Mouse (Mus musculus): ENCODE measurements around the gene Nfe2l2. TPM values are rescaled to one million over a fixed set of nuclear protein-coding genes. Genes with fewer than 3 reads are reported as not detected.
A peak's percentile ranks its signal among the peaks of the same experiment; 100 is the strongest.
"Not testable (repeated sequence)": the region's sequence is repeated elsewhere in the genome, so short reads cannot be mapped to it uniquely, and the experiment has no call there.

Nfe2l2 gene
- polyA plus RNA-seq, 1 experiment: 130 TPM

DNA sequence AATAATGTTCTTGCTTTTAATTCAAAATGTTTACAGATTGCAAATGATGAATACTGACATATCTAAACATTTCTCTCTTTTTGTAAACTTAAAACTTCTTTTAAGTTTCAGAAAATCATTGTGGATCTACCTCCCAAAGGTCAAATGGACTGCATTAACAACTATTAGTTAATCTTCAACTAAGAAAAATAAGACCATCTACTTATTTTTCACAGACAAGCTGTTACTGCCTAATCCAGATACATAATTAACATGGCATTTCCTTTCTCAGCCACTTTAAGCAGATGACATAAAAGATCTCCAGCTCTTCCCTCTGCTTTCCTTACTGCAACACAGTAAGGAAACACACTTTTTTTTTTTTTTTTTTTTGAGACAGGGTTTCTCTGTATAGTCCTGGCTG, 67.1 kb downstream of the Nfe2l2 start:
- H3K4me1 ChIP-seq (ENCODE audit: control insufficient read depth, insufficient read depth, low read length): no peaks in the 10 kb centered on the region
- no peak overlapping the region for H3K27ac ChIP-seq (ENCODE audit: insufficient read depth, low read length)
- TF ChIP-seq POLR2A (IDR thresholded peaks at IDR 0.05; ENCODE audit: low read depth, low read length) (no peak), CTCF (IDR thresholded peaks at IDR 0.05; ENCODE audit: borderline replicate concordance, insufficient read depth, low read length) (no peak)
- H3K4me3 ChIP-seq (ENCODE audit: insufficient read depth, low read length): no peak overlapping the region

DNA sequence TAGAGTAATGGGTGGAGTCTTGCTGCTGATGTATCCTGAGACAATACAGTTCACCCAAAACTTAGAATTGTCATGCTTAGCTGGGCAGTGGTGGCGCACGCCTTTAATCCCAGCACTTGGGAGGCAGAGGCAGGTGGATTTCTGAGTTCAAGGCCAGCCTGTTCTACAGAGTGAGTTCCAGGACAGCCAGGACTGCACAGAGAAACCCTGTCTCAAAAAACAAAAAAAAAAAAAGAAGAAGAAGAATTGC, 67.5 kb downstream of the Nfe2l2 start:
- not testable (repeated sequence) for H3K4me3 ChIP-seq (ENCODE audit: insufficient read depth, low read length); H3K4me1 ChIP-seq (ENCODE audit: control insufficient read depth, insufficient read depth, low read length); H3K27ac ChIP-seq (ENCODE audit: insufficient read depth, low read length)

DNA sequence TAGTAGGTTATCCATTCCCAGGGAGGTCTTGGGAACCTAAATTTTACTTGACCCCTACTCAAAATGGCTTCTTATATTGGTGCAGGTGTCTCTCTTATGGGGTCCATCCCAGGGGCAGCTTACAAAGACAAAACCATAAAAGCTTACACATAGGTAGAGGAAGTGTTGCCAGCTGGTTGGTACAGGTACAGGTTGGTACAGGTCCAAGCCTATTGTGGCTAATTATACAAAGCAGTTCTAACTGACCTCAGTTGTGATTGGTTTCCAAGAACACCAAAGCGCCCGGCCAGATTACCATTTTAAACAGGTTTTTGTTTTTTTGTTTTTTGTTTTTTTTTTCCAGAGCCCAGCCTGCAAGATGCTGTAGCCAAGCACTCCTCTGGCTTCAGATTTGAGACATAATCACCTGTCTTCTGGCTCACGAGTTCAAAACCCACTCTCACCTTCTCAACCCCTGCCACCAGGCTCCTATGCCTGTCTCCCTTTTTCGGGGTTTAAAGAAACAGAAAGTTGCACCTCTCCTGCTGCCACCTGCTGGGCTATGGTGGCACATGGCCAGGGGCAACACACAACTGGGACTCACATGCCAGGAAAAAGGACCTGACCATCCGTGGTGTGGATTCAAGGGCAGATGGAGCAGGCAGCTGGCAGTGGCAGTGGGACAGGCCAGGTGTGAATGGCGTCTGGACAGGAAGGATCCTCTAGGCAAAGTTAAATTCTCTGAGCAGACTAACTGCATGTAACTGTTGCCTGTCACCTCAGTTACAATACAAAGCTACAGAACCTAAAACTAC, 68.0 kb downstream of the Nfe2l2 start:
- TF ChIP-seq CTCF (IDR thresholded peaks at IDR 0.05; ENCODE audit: borderline replicate concordance, insufficient read depth, low read length): no peak
- H3K27ac ChIP-seq (ENCODE audit: insufficient read depth, low read length): no peak overlapping the region

DNA sequence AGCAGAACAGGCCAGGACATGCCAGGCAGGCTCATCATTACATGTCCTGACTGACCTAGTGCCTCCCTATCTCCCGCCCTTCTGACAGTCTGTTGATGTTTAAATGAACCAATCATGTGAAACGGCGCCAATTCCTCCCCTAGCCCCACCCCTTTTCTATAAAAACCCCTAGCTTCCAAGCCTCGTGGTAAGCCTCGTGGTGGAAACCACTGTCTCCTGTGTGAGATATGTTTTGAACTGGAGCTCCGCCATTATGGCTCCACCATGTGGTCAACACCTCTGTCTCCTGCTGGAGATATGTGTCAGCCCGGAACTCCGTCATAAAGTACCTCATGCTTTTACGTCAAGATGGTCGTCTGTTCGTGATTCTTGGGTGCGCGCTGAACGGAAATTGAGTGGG, 70.0 kb downstream of the Nfe2l2 start:
- H3K4me3 ChIP-seq (ENCODE audit: insufficient read depth, low read length); H3K27ac ChIP-seq (ENCODE audit: insufficient read depth, low read length); H3K4me1 ChIP-seq (ENCODE audit: control insufficient read depth, insufficient read depth, low read length): not testable (repeated sequence)

More for the DNA sequence above, 68.0 kb downstream of the Nfe2l2 start:
- Histone ChIP-seq H3K4me3 (ENCODE audit: insufficient read depth, low read length) (no peak overlapping the region), H3K4me1 (ENCODE audit: control insufficient read depth, insufficient read depth, low read length) (0 out of 2 replicates have a peak, but pooled peaks cover 2% of the 10 kb centered on the region)

DNA sequence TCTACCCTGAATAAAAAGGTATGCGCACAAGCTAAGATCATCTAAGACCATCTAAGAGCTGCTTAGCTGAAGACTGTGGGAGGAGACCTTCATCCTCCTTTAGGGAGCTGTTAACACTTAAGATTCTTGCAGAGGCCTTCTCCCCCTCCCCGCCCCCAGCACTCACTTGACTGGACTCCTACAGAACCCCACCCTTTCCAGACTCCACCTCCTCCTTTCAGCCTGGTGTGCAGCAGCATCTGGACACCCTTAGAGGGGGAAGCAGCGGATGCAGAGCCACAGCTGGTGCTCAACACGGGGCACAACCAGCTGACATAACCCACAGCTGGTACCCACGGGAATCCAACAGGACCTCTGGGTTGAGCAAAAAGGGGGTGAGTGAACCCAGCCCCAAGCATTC, 70.7 kb downstream of the Nfe2l2 start:
- Histone ChIP-seq H3K4me3 (ENCODE audit: insufficient read depth, low read length) (no peak overlapping the region), H3K27ac (ENCODE audit: insufficient read depth, low read length) (no peak overlapping the region), H3K4me1 (ENCODE audit: control insufficient read depth, insufficient read depth, low read length) (0 out of 2 replicates have a peak, but pooled peaks cover 2% of the 10 kb centered on the region)
- TF ChIP-seq POLR2A (IDR thresholded peaks at IDR 0.05; ENCODE audit: low read depth, low read length) (no peak), CTCF (IDR thresholded peaks at IDR 0.05; ENCODE audit: borderline replicate concordance, insufficient read depth, low read length) (no peak)

DNA sequence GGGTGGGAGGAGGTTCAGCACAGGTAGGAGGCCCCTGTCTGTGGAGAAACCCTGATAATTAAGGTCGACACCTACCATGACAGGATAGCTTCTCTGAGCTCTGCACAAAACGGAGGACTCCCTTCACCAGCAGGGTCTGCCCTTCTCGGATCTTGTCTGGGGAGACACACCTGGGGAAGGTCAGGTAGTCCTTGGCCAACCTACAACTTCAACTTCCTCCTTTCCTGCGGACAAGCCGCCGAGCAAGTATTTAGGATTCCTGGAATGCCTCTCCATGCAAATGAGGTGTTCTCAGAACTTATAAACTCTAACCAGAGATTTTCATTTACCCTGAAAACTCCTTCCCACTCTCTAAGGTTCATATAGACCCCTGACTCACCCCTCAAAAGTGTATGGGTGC, 71.1 kb downstream of the Nfe2l2 start:
- H3K27ac ChIP-seq (ENCODE audit: insufficient read depth, low read length): no peak overlapping the region
- no peak overlapping the region for H3K4me3 ChIP-seq (ENCODE audit: insufficient read depth, low read length)
- 0 out of 2 replicates have a peak, but pooled peaks cover 2% of the 10 kb centered on the region for H3K4me1 ChIP-seq (ENCODE audit: control insufficient read depth, insufficient read depth, low read length)
- TF ChIP-seq POLR2A (IDR thresholded peaks at IDR 0.05; ENCODE audit: low read depth, low read length) (no peak), CTCF (IDR thresholded peaks at IDR 0.05; ENCODE audit: borderline replicate concordance, insufficient read depth, low read length) (no peak)

DNA sequence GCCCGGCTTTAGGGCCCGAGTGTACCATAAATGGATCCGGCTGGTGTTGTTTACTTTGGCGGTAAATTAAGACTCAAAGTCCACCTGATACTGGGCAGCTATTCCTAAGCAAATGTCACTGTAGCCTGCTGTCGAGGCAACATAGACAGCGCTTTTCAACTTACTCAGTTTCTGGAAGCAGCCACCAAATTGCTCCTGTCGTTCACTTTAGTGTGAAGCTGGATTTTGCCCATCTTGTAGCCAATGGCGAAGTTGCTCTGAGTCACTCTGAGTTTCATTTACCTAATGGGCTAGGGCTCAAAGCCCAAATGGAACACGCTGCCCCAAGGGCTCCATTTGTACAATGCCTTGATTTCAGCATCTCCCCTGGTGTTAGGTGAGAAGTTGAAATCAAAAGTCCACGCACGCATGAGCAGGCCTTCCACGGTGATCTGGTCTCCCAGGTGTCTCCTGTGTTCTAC, 71.7 kb downstream of the Nfe2l2 start:
- no peak for TF ChIP-seq CTCF (IDR thresholded peaks at IDR 0.05; ENCODE audit: borderline replicate concordance, insufficient read depth, low read length)
- TF ChIP-seq POLR2A (IDR thresholded peaks at IDR 0.05; ENCODE audit: low read depth, low read length): no peak
- Histone ChIP-seq H3K27ac (ENCODE audit: insufficient read depth, low read length) (no peak overlapping the region), H3K4me3 (ENCODE audit: insufficient read depth, low read length) (no peak overlapping the region), H3K4me1 (ENCODE audit: control insufficient read depth, insufficient read depth, low read length) (0 out of 2 replicates have a peak, but pooled peaks cover 2% of the 10 kb centered on the region)

DNA sequence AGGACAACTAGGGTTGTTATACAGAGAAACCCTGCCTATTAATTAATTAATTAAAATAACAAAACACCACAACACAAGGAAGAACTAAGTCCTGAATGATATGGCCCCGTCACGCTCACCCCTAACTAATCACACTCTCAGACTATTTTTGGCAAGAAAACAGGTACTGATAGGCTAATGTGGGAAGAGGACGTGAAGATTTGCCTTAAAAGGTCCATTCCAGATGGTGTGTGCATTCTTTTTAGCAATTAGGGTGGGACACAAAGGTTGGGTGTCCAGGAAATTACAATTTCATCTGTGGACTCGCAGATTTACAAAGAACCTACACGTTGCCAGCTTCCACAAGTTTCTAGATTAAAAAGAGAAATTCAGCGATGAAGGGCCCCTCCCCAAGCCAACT, 72.4 kb downstream of the Nfe2l2 start:
- TF ChIP-seq POLR2A (IDR thresholded peaks at IDR 0.05; ENCODE audit: low read depth, low read length) (no peak), CTCF (IDR thresholded peaks at IDR 0.05; ENCODE audit: borderline replicate concordance, insufficient read depth, low read length) (no peak)
- Histone ChIP-seq H3K4me3 (ENCODE audit: insufficient read depth, low read length) (no peak overlapping the region), H3K4me1 (ENCODE audit: control insufficient read depth, insufficient read depth, low read length) (0 out of 2 replicates have a peak, but pooled peaks cover 2% of the 10 kb centered on the region), H3K27ac (ENCODE audit: insufficient read depth, low read length) (no peak overlapping the region)

DNA sequence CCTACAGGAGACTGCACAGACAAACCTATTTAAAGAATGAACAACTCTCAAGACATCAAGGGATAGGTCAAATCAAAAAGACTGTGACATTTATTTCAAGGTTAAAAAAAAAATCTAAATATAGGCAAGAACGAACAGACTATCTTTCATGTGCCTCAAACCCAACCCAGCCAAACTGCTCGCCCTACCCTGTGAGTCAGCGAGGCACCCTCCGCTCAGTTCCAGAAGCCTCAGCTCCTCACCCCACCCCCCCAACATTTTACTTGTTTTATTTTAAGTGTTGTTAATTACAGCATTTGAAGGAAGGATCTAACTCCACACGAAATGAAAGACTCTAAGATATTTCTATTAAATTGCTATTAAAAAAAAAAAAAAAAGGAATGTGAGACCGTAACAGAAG, 73.0 kb downstream of the Nfe2l2 start:
- no peak overlapping the region for H3K4me3 ChIP-seq (ENCODE audit: insufficient read depth, low read length)
- H3K27ac ChIP-seq (ENCODE audit: insufficient read depth, low read length): peak overlapping the region; percentile 75
- 0 out of 2 replicates have a peak, but pooled peaks cover 2% of the 10 kb centered on the region for H3K4me1 ChIP-seq (ENCODE audit: control insufficient read depth, insufficient read depth, low read length)
- TF ChIP-seq CTCF (IDR thresholded peaks at IDR 0.05; ENCODE audit: borderline replicate concordance, insufficient read depth, low read length) (no peak), POLR2A (IDR thresholded peaks at IDR 0.05; ENCODE audit: low read depth, low read length) (no peak)

DNA sequence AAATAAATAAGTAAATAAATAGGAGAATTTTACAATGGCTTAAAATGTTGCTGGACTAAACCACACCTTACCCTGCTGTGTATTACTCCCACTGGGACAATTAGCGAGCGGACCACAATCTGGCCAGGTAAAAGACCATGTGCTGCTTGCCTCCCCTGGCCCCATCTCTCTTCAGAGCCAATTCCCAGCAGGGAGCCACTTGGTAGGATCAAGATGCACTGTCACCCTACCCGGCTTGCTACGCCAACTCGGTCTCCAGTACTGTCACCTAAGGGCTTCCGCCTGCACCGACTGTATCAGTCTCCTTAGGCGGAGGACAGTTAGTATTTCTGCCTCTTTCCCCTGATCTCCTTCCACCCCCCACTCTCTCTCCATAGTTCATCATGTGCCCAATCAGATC, 76.0 kb downstream of the Nfe2l2 start:
- H3K4me1 ChIP-seq (ENCODE audit: control insufficient read depth, insufficient read depth, low read length): 0 out of 2 replicates have a peak, but pooled peaks cover 2% of the 10 kb centered on the region
- H3K4me3 ChIP-seq (ENCODE audit: insufficient read depth, low read length): no peak overlapping the region
- no peak overlapping the region for H3K27ac ChIP-seq (ENCODE audit: insufficient read depth, low read length)
- TF ChIP-seq POLR2A (IDR thresholded peaks at IDR 0.05; ENCODE audit: low read depth, low read length): no peak
